Mouse (Mus musculus) myocyte (in vitro differentiated cells): Measurements from ENCODE around the gene 4930402F06Rik.

Source experiments
- E2F4 ChIP-seq: IDR thresholded peaks from one replicate; pipeline ENCODE4 v1.6.1; 2011; ENCODE audit warnings: mild to moderate bottlenecking, control low read depth, moderate library complexity; ENCODE audit not compliant: insufficient read depth
- MAX ChIP-seq: IDR thresholded peaks from one replicate; pipeline ENCODE4 v1.6.1; 2011; ENCODE audit warnings: low read depth, mild to moderate bottlenecking, control low read depth
- MYOG ChIP-seq, 3 experiments: IDR thresholded peaks; one replicate each; pipeline ENCODE4 v1.6.1; 2011; ENCODE audit warnings: control low read depth in 2 of 3, low read depth in 2 of 3, mild to moderate bottlenecking in 2 of 3; ENCODE audit not compliant: insufficient read length in 2 of 3, control insufficient read depth in 1 of 3, insufficient read depth in 1 of 3
- POLR2A ChIP-seq: IDR thresholded peaks from one replicate; pipeline ENCODE4 v1.6.1; 2011; ENCODE audit warnings: low read depth, mild to moderate bottlenecking, control low read depth, moderate library complexity; ENCODE audit not compliant: insufficient read length
- POLR2AphosphoS2 ChIP-seq: IDR thresholded peaks from one replicate; pipeline ENCODE4 v1.6.1; 2011; ENCODE audit warnings: low read depth, control low read depth; ENCODE audit not compliant: insufficient read length
- TCF12 ChIP-seq: IDR thresholded peaks from one replicate; pipeline ENCODE4 v1.6.1; 2011; ENCODE audit warnings: mild to moderate bottlenecking, control low read depth; ENCODE audit not compliant: poor library complexity, insufficient read depth, severe bottlenecking
- USF1 ChIP-seq: IDR thresholded peaks from one replicate; pipeline ENCODE4 v1.6.1; 2011; ENCODE audit warnings: low read depth, mild to moderate bottlenecking, control low read depth, moderate library complexity

- no peak for TF ChIP-seq POLR2AphosphoS2
- TF ChIP-seq POLR2A = no peak
- no peak for TF ChIP-seq MAX
- TF ChIP-seq TCF12 = no peak
- TF ChIP-seq MYOG (IDR thresholded peaks at IDR 0.05; ENCODE audit: control insufficient read depth in 1 of 3, insufficient read depth in 1 of 3, insufficient read length in 2 of 3, low read depth in 2 of 3) = peak in 1 of 3 experiments; percentile 8
- no peak for TF ChIP-seq USF1
- no peak for TF ChIP-seq E2F4
Measured at GRCm38 (mm10) chr2:35437796-35438195, 40.8 kb upstream of the 4930402F06Rik start.
